Mouse (Mus musculus): Measurements from ENCODE around the gene Foxp1. TPM values are rescaled to one million over a fixed set of nuclear protein-coding genes. Genes with fewer than 3 reads are reported as not detected.

Gene Foxp1
- polyA plus RNA-seq, 1 experiment from 2014 or later = 77.4 TPM

DNA sequence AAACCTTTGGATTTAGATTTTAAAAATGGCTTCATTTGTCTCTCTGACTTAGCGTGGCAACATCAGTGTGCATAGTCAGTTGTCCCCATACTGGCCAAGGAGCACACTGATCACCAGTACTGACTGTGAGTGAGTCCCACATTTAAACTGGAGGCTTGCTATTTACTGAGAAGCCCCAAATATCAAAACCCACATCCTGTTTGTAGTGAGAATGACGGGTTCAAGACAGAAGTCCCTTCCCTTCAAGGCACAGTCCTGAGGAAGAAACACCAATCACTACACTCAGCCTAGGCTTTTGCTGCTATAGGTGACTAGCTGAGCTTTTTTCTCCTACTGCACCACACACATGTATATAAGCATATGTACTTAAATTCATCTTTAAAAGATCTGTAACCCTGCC lies 264.8 kb downstream of the Foxp1 start:
- 88% methylated on average over 2 of the region's 2 CpGs for WGBS
- Histone ChIP-seq H3K27me3 (no peaks in the 10 kb centered on the region), H3K36me3 (no peaks in the 10 kb centered on the region), H3K9me3 (no peaks in the 10 kb centered on the region), H3K4me3 (replicated peaks) (no peak overlapping the region), H3K4me2 (no peak overlapping the region), H3K27ac (no peak overlapping the region), H3K9ac (replicated peaks) (no peak overlapping the region), H3K4me1 (replicated peaks) (peaks cover 16% of the 10 kb centered on the region)
- ATAC-seq (ENCODE audit: insufficient number of reproducible peaks, insufficient read depth, low FRiP score, low TSS enrichment, low read depth) = no peak

DNA sequence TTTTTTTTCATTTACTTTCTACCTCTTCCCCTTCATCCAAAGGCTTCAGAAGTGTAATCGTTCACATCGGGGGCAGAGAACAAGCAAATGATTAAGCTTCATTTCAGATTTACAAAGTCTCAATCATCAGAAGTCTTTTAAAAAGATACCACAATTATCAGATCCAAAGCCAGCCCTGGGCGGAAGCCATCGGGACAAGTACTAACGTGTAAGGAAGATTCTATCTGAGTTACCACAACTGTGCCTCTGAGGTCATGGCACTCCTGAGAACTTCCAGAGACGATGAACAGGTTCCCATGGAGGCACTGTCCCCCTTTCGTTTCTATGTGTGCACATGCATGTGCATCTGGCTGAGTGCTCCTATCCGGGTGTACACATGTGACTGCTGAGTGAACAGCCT lies 269.2 kb downstream of the Foxp1 start:
- WGBS = 83% methylated on average over 8 of the region's 8 CpGs
- H3K9ac ChIP-seq (replicated peaks) = no peak overlapping the region
- H3K4me2 ChIP-seq = no peak overlapping the region
- no peaks in the 10 kb centered on the region for H3K36me3 ChIP-seq
- no peaks in the 10 kb centered on the region for H3K27me3 ChIP-seq
- no peaks in the 10 kb centered on the region for H3K9me3 ChIP-seq
- no peak overlapping the region for H3K4me3 ChIP-seq (replicated peaks)
- no peaks in the 10 kb centered on the region for H3K4me1 ChIP-seq (replicated peaks)
- no peak for ATAC-seq (ENCODE audit: insufficient number of reproducible peaks, insufficient read depth, low FRiP score, low TSS enrichment, low read depth)
- no peak overlapping the region for H3K27ac ChIP-seq

DNA sequence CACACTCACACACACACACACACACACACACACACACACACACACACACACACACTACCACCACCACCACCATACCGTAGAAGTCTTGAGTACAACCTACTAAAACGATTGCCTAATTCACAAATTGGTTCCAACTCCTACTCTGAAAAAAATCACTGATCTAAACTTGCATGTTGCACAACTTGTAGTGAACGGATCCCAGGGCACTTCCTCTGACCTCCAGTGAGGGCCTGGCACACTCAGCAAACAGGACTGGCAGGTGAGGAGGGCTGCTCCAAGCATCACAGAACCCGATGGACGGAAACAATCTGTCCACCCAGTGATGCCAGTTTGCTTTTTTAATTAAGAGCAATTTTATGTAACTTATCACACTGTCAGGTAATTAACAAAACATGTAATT lies 269.7 kb downstream of the Foxp1 start:
- no peak for ATAC-seq (ENCODE audit: insufficient number of reproducible peaks, insufficient read depth, low FRiP score, low TSS enrichment, low read depth)
- H3K36me3 ChIP-seq = no peaks in the 10 kb centered on the region
- no peak overlapping the region for H3K9ac ChIP-seq (replicated peaks)
- H3K4me2 ChIP-seq = no peak overlapping the region
- no peak overlapping the region for H3K27ac ChIP-seq
- H3K4me1 ChIP-seq (replicated peaks) = no peaks in the 10 kb centered on the region
- H3K4me3 ChIP-seq (replicated peaks) = no peak overlapping the region
- no peaks in the 10 kb centered on the region for H3K9me3 ChIP-seq
- no peaks in the 10 kb centered on the region for H3K27me3 ChIP-seq
- WGBS = 74% methylated on average over 5 of the region's 5 CpGs

DNA sequence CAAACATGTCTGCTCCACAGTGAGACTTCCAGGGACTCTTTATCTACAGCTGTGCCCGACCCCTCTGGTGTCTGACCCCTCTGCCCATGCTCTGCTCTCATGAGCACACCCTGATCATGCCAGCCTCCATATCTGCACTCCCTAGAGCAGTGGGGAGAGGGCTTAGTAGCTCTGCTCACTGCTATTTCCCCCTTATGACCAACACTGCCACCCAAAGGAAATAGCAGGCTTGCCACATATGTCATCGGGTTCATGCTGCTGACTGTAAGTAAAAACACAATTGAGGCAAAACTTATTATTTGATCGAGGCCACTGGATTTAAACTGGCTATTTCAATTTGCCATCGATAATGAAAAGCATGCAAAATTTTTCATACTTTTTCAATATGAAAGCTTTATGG lies 270.6 kb downstream of the Foxp1 start:
- 85% methylated on average over 4 of the region's 4 CpGs for WGBS
- Histone ChIP-seq H3K4me1 (replicated peaks) (no peaks in the 10 kb centered on the region), H3K9ac (replicated peaks) (no peak overlapping the region), H3K27me3 (no peaks in the 10 kb centered on the region), H3K36me3 (no peaks in the 10 kb centered on the region), H3K9me3 (no peaks in the 10 kb centered on the region), H3K4me3 (replicated peaks) (no peak overlapping the region), H3K27ac (no peak overlapping the region), H3K4me2 (no peak overlapping the region)
- ATAC-seq (ENCODE audit: insufficient number of reproducible peaks, insufficient read depth, low FRiP score, low TSS enrichment, low read depth) = no peak

GRCm38 (mm10) chr6:99251222-99251621 lies 271.3 kb downstream of the Foxp1 start:
- WGBS = 85% methylated on average over 3 of the region's 3 CpGs
- no peak overlapping the region for H3K4me3 ChIP-seq (replicated peaks)
- no peaks in the 10 kb centered on the region for H3K9me3 ChIP-seq
- no peak overlapping the region for H3K4me2 ChIP-seq
- H3K27ac ChIP-seq = no peak overlapping the region
- no peaks in the 10 kb centered on the region for H3K27me3 ChIP-seq
- no peak overlapping the region for H3K9ac ChIP-seq (replicated peaks)
- H3K36me3 ChIP-seq = no peaks in the 10 kb centered on the region
- H3K4me1 ChIP-seq (replicated peaks) = no peaks in the 10 kb centered on the region
- ATAC-seq (ENCODE audit: insufficient number of reproducible peaks, insufficient read depth, low FRiP score, low TSS enrichment, low read depth) = no peak

DNA sequence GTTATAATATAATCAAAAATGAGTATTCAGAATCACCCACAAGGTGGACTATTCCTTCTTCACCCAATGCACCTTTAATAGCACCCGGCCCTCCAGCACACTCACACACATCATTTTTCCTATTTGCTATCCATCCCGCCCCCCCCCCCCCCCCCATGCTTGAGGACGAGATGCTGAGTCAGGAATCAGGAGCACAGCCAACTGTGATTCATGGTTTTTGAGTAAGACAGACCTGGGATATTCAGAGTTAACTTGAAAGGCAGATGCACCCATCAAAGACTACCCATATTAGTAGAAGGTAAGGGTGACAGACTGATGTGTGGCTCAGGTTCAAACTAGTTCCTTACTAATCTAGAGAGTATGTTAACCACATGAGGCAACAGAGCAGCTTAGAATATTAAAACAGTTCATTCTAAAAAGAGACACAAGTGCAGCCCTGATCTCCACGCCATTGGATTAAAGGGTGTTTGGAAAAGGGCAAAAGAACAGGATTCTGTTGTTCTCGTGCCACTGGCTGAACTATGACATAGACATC lies 273.0 kb downstream of the Foxp1 start:
- H3K27me3 ChIP-seq = no peaks in the 10 kb centered on the region
- H3K36me3 ChIP-seq = no peaks in the 10 kb centered on the region
- no peak overlapping the region for H3K27ac ChIP-seq
- no peaks in the 10 kb centered on the region for H3K9me3 ChIP-seq
- H3K9ac ChIP-seq (replicated peaks) = no peak overlapping the region
- ATAC-seq (ENCODE audit: insufficient number of reproducible peaks, insufficient read depth, low FRiP score, low TSS enrichment, low read depth) = no peak
- 81% methylated on average over 5 of the region's 5 CpGs for WGBS
- H3K4me2 ChIP-seq = no peak overlapping the region
- no peaks in the 10 kb centered on the region for H3K4me1 ChIP-seq (replicated peaks)
- no peak overlapping the region for H3K4me3 ChIP-seq (replicated peaks)

DNA sequence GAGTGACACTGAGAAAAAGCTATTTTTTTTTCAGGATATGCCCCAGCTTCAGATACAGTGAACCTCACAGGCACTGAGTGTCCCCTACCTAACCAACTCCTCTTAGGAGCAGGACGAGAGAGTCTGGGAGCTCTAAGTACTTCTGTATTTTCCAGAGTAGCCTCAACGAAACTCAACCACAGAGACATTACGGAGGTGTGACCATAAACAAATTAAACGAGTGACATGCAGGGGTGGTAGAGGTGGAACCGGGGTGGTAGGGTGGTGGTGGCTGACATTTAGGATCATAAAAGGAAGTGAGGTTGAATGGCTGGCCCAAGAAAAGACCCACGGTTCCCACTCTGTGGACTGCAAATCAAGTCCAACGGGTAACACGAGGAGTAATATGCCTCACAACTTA lies 274.1 kb downstream of the Foxp1 start:
- Histone ChIP-seq H3K9me3 (no peaks in the 10 kb centered on the region), H3K27me3 (no peaks in the 10 kb centered on the region), H3K4me2 (no peak overlapping the region), H3K4me3 (replicated peaks) (no peak overlapping the region), H3K4me1 (replicated peaks) (no peaks in the 10 kb centered on the region), H3K27ac (no peak overlapping the region), H3K9ac (replicated peaks) (no peak overlapping the region), H3K36me3 (no peaks in the 10 kb centered on the region)
- no peak for ATAC-seq (ENCODE audit: insufficient number of reproducible peaks, insufficient read depth, low FRiP score, low TSS enrichment, low read depth)
- 60% methylated on average over 8 of the region's 8 CpGs for WGBS

DNA sequence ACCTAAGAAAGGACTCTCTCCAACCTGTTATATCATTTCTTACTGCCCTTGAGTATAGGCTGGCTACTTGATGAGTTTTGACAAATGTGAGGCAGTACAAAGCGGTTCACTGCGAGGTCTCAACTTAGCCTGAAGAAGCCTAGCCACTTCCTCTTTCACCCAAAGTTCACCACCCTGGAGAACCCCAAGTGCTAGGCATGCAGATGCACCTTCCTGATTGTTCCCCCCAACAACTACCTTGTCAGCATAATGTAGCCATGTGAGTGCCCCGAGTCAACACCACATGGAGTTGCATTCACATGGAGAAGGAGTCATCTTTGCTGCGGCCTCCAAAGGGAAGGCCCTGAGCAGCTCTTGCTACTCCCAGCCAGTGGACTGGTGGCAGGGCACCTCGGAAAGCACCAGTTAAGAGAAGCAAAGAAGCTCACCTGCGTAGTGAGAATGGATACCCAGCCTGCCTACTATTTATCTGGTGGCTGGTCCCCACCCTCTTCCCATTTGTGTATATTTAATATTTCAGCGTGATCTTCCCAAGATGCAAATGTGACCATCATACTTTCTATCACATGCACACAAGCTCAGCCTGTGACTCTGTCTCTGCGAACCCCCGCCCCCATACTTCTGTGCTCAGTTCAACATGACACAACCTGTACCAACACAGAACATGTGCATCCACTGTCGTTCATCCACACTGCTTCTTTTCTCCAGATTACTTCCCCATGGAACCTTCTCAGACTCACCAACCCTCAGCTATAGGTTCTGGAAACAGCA lies 280.7 kb downstream of the Foxp1 start:
- 92% methylated on average over 10 of the region's 10 CpGs for WGBS
- Histone ChIP-seq H3K9me3 (no peaks in the 10 kb centered on the region), H3K9ac (replicated peaks) (no peak overlapping the region), H3K27me3 (peaks cover 5% of the 10 kb centered on the region), H3K27ac (no peak overlapping the region), H3K4me2 (no peak overlapping the region), H3K4me3 (replicated peaks) (no peak overlapping the region), H3K36me3 (no peaks in the 10 kb centered on the region), H3K4me1 (replicated peaks) (no peaks in the 10 kb centered on the region)
- ATAC-seq (ENCODE audit: insufficient number of reproducible peaks, insufficient read depth, low FRiP score, low TSS enrichment, low read depth) = no peak

DNA sequence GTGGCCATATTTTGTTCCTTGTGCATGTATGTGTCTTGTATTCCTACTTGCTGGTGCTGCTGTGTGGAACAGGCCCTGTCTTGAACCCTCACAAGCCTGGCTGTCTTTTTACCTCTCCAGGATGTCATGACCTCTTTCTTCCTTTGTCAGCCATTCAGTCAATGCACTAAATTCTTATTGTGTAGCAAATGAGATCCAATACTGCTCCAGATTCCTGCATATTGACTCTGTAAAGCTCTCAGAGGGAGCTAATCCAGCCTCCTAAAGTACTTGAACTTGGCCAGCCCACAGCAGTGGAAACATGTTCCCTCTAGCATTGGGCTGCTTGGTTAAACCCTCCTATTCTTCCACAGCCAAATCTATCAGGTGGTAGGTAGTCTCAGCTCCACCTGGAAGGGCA lies 281.8 kb downstream of the Foxp1 start:
- no peak for ATAC-seq (ENCODE audit: insufficient number of reproducible peaks, insufficient read depth, low FRiP score, low TSS enrichment, low read depth)
- Histone ChIP-seq H3K27ac (no peak overlapping the region), H3K4me3 (replicated peaks) (no peak overlapping the region), H3K27me3 (peaks cover 10% of the 10 kb centered on the region), H3K9ac (replicated peaks) (no peak overlapping the region), H3K4me2 (no peak overlapping the region), H3K4me1 (replicated peaks) (peaks cover under 1% of the 10 kb centered on the region; the same call in 1 of the 2 replicates), H3K9me3 (no peaks in the 10 kb centered on the region), H3K36me3 (no peaks in the 10 kb centered on the region)

- ATAC-seq (ENCODE audit: insufficient number of reproducible peaks, insufficient read depth, low FRiP score, low TSS enrichment, low read depth) = no peak
- Histone ChIP-seq H3K36me3 (no peaks in the 10 kb centered on the region), H3K27ac (no peak overlapping the region), H3K4me3 (replicated peaks) (no peak overlapping the region), H3K9me3 (no peaks in the 10 kb centered on the region), H3K27me3 (peaks cover 15% of the 10 kb centered on the region), H3K4me2 (no peak overlapping the region), H3K4me1 (replicated peaks) (peaks cover 23% of the 10 kb centered on the region), H3K9ac (replicated peaks) (no peak overlapping the region)
- 84% methylated on average over 8 of the region's 8 CpGs for whole genome bisulfite sequencing
Measured at GRCm38 (mm10) chr6:99235588-99235987, 286.9 kb downstream of the Foxp1 start.

DNA sequence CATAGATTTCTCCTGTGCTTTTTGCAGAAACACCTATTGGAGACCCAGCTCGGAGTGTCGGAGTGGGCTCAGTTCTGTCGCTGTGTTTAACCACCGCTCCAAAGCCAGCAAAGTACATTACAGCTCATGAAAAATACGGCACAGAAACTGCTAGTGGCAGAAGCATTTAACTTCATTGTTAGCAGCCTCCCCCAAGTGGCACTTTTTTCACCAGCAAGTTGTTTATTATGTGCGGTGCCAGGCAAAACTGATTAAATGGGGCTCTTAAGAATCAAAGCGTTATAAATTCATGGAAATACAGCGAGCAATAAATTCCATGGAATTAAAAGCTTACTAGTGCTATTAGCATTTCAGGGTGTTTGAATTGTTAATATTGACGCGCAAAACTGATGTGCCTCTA lies 289.1 kb downstream of the Foxp1 start:
- Histone ChIP-seq H3K27me3 (peaks cover 15% of the 10 kb centered on the region), H3K4me2 (no peak overlapping the region), H3K9me3 (no peaks in the 10 kb centered on the region), H3K36me3 (no peaks in the 10 kb centered on the region), H3K4me3 (replicated peaks) (no peak overlapping the region), H3K9ac (replicated peaks) (no peak overlapping the region), H3K4me1 (replicated peaks) (peaks cover 23% of the 10 kb centered on the region), H3K27ac (no peak overlapping the region)
- WGBS = 35% methylated on average over 10 of the region's 10 CpGs
- ATAC-seq (ENCODE audit: insufficient number of reproducible peaks, insufficient read depth, low FRiP score, low TSS enrichment, low read depth) = no peak

DNA sequence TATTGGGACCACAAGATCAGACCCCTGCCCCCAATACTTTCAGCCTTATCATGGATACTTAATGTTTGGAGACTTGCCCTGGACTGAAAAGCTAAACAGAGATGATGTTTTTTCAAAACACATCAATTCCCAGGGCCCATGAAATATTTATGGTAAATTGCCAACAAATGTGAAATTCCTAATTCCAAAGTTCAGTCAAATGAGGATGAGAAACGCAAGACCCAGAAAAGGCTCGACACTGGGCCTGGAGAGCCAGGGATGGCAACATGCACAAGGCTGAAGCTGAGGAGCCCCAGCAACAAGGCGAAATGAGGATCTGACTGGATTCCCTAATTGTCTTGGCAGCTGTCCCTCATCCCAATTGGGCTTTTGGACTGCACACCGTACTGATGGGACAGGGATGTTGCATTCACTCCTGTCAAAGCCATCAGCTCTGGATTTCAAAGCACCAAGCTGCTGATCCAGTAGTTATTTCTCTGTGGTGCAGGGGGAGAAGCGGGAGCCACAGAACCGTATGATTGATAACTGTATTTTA lies 294.1 kb downstream of the Foxp1 start:
- Histone ChIP-seq H3K27ac (no peak overlapping the region), H3K9me3 (no peaks in the 10 kb centered on the region), H3K27me3 (peaks cover 5% of the 10 kb centered on the region), H3K4me1 (replicated peaks) (peaks cover 17% of the 10 kb centered on the region), H3K4me2 (no peak overlapping the region), H3K36me3 (no peaks in the 10 kb centered on the region), H3K4me3 (replicated peaks) (no peak overlapping the region), H3K9ac (replicated peaks) (no peak overlapping the region)
- WGBS = 94% methylated on average over 6 of the region's 6 CpGs
- no peak for ATAC-seq (ENCODE audit: insufficient number of reproducible peaks, insufficient read depth, low FRiP score, low TSS enrichment, low read depth)

Data from limb, embryonic 12.5 days (tissue).